ENCODE assay signal across 9 mouse cellular contexts in genomic region chr5:38197482-38197823, GRCm38 (mm10). TPM values are rescaled to one million over a fixed set of nuclear protein-coding genes. Genes with fewer than 3 reads are reported as not detected.
A peak's percentile ranks its signal among the peaks of the same experiment; 100 is the strongest.
DNase-seq lines count a peak whose midpoint lies in the region; ATAC-seq and TF ChIP-seq lines count a peak whose summit lies in the region.
"Had no signal": no experiment of that assay in that cellular context is flagged by ENCODE, and none has a peak within 500 bp of the region (broad histone marks: within the 10 kb centered on the region; RNA-seq: fewer than 3 reads in every experiment).

No protein-coding gene starts in this region.

- peaks cover 26% of the 10 kb centered on the region for H3K36me3 ChIP-seq in heart, postnatal 0 days (replicated peaks; ENCODE audit: control insufficient read depth, insufficient read depth, low read length)
- peaks cover 6% of the 10 kb centered on the region; the same call in 1 of the 2 replicates for H3K36me3 ChIP-seq in thymus, adult 2 months (ENCODE audit: control insufficient read depth, insufficient read depth, low read length)

- H3K4me1 ChIP-seq in heart, postnatal 0 days (ENCODE audit: control insufficient read depth, insufficient read depth) = no peaks in the 10 kb centered on the region
- H3K4me1 ChIP-seq in thymus, adult 2 months (replicated peaks; ENCODE audit: control insufficient read depth, insufficient read depth, low read length) = no peaks in the 10 kb centered on the region
- H3K4me1 ChIP-seq: heart, embryonic 13.5 days had no signal

- peak; percentile 96 for DNase-seq in brain, adult 2 months (ENCODE audit: low read depth, low spot score)
- peak; percentile 43 for DNase-seq in heart, postnatal 0 days (ENCODE audit: low spot score)
- DNase-seq in kidney, postnatal 36 days = peak; percentile 72 to 90
- DNase-seq in lung, adult 18-20 months = peak; percentile 61 to 72
- peak; percentile 51 for DNase-seq in ovary, adult 18-20 months (ENCODE audit: low spot score)
- DNase-seq in thymus, adult 2 months = peak; percentile 76

- no peaks in the 10 kb centered on the region for H3K9me3 ChIP-seq in heart, postnatal 0 days (replicated peaks; ENCODE audit: control insufficient read depth, low read length)
- H3K9me3 ChIP-seq: heart, embryonic 13.5 days had no signal

- TF ChIP-seq POLR2A in thymus, adult 2 months (IDR thresholded peaks at IDR 0.05; ENCODE audit: control insufficient read depth, extremely low read depth, insufficient read depth, low read length, poor library complexity) = no peak

- TF ChIP-seq CTCF in heart, postnatal 0 days (IDR thresholded peaks at IDR 0.05; ENCODE audit: low read depth) = peak; percentile 94
- TF ChIP-seq CTCF in thymus, adult 2 months (IDR thresholded peaks at IDR 0.05; ENCODE audit: borderline replicate concordance, control insufficient read depth, extremely low read depth, insufficient read depth, low read length, poor library complexity) = peak; percentile 83

- WGBS in heart, postnatal 0 days = 19% methylated on average over 7 of the region's 7 CpGs
- 33% methylated on average over 7 of the region's 7 CpGs for WGBS in thymus, adult 2 months

- peak; percentile 63 for ATAC-seq in CD4-positive, CD25-positive, alpha-beta regulatory T cell, adult 4 months
- peak; percentile 43; the same call in 1 of the 2 replicates for ATAC-seq in erythroid progenitor cell, adult 5-6 weeks (replicated peaks; ENCODE audit: low FRiP score, poor library complexity, severe bottlenecking)
- 0 out of 2 replicates have a peak, but pooled peaks have one; percentile 47 for ATAC-seq in heart, postnatal 0 days (ENCODE audit: insufficient read depth, low read depth)

- no peak for TF ChIP-seq EP300 in heart, postnatal 0 days (IDR thresholded peaks at IDR 0.05; ENCODE audit: low read depth)

- H3K4me3 ChIP-seq in heart, postnatal 0 days (ENCODE audit: low read depth, low read length) = no peak overlapping the region
- H3K4me3 ChIP-seq in thymus, adult 2 months (ENCODE audit: control insufficient read depth, insufficient read depth, low read length) = no peak overlapping the region
- H3K4me3 ChIP-seq: heart, embryonic 13.5 days had no signal

- no peak overlapping the region for H3K4me2 ChIP-seq in heart, postnatal 0 days (ENCODE audit: low read depth, low read length)
- H3K4me2 ChIP-seq: heart, embryonic 13.5 days had no signal

- no peaks in the 10 kb centered on the region for H3K27me3 ChIP-seq in heart, postnatal 0 days (ENCODE audit: control insufficient read depth, insufficient read depth, low read length)
- no peaks in the 10 kb centered on the region for H3K27me3 ChIP-seq in thymus, adult 2 months (ENCODE audit: control insufficient read depth, insufficient read depth, low read length)
- H3K27me3 ChIP-seq: heart, embryonic 13.5 days had no signal

- no peak overlapping the region for H3K27ac ChIP-seq in heart, postnatal 0 days (ENCODE audit: low read depth)
- no peak overlapping the region for H3K27ac ChIP-seq in thymus, adult 2 months (ENCODE audit: control insufficient read depth, insufficient read depth, low read length)
- H3K27ac ChIP-seq: heart, embryonic 13.5 days had no signal

- H3K9ac ChIP-seq in heart, postnatal 0 days (replicated peaks; ENCODE audit: low read depth, low read length) = no peak overlapping the region

RNA-seq across cellular contexts. Expression of gene Zbtb49, which starts 22.8 kb away (rescaled TPM):
- 10 to 100 TPM; 12.3 to 28.2 TPM for polyA plus RNA-seq in CD4-positive, CD25-positive, alpha-beta regulatory T cell, adult 4 months (2017; shearing (Covaris generic))
- total RNA-seq in erythroid progenitor cell, adult 5-6 weeks (2015; ENCODE audit: low replicate concordance) = 1.1 and 2.1 TPM in 2 replicates
- total RNA-seq in erythroid progenitor cell, adult 5-6 weeks (2017; ENCODE audit: low replicate concordance) = 3.0 and 4.4 TPM in 2 replicates
- total RNA-seq in heart, postnatal 0 days (2014; rRNA removed; ENCODE audit: low replicate concordance) = 6.4 and 15.3 TPM in 2 replicates
- polyA plus RNA-seq in heart, postnatal 0 days (2015; fragmentation: Nextera tagmentation; extraction: Ambion mirVana) = 4.4 TPM in 2 replicates
- polyA plus RNA-seq in thymus, adult 2 months (2012; rRNA removed) = 35.2 and 38.9 TPM in 2 replicates

RNA-seq across cellular contexts. Expression of gene Lyar, which starts 22.8 kb away (rescaled TPM):
- polyA plus RNA-seq in CD4-positive, CD25-positive, alpha-beta regulatory T cell, adult 4 months (2017; shearing (Covaris generic)) = 10 to 100 TPM; 29.2 to 41.5 TPM
- 14.8 and 18.9 TPM in 2 replicates for total RNA-seq in erythroid progenitor cell, adult 5-6 weeks (2015; ENCODE audit: low replicate concordance)
- 11.0 and 30.8 TPM in 2 replicates for total RNA-seq in erythroid progenitor cell, adult 5-6 weeks (2017; ENCODE audit: low replicate concordance)
- 5.6 and 13.6 TPM in 2 replicates for total RNA-seq in heart, postnatal 0 days (2014; rRNA removed; ENCODE audit: low replicate concordance)
- 36.5 and 42.1 TPM in 2 replicates for polyA plus RNA-seq in heart, postnatal 0 days (2015; fragmentation: Nextera tagmentation; extraction: Ambion mirVana)
- 8.1 and 8.4 TPM in 2 replicates for polyA plus RNA-seq in thymus, adult 2 months (2012; rRNA removed)

RNA-seq across cellular contexts. Expression of gene Nsg1, which starts 37.7 kb away (rescaled TPM):
- under 1 TPM in 1 of 2 experiments, not detected in 1; 0.52 TPM for polyA plus RNA-seq in CD4-positive, CD25-positive, alpha-beta regulatory T cell, adult 4 months (2017; shearing (Covaris generic))
- not detected in 2 replicates for total RNA-seq in erythroid progenitor cell, adult 5-6 weeks (2015; ENCODE audit: low replicate concordance)
- total RNA-seq in erythroid progenitor cell, adult 5-6 weeks (2017; ENCODE audit: low replicate concordance) = not detected in 2 replicates
- 9.0 and 29.2 TPM in 2 replicates for total RNA-seq in heart, postnatal 0 days (2014; rRNA removed; ENCODE audit: low replicate concordance)
- 12.5 and 14.7 TPM in 2 replicates for polyA plus RNA-seq in heart, postnatal 0 days (2015; fragmentation: Nextera tagmentation; extraction: Ambion mirVana)
- 4.3 and 5.8 TPM in 2 replicates for polyA plus RNA-seq in thymus, adult 2 months (2012; rRNA removed)

Comparison
In these comparisons a context has a peak if more than half of its experiments do, and no peak if none do; other contexts are left out.
1. DNase-seq: peak in every context shown above with its lines; median percentile 96 in brain, adult 2 months; 81 in kidney, postnatal 36 days; 76 in thymus, adult 2 months; 66 in lung, adult 18-20 months; 51 in ovary, adult 18-20 months; 43 in heart, postnatal 0 days.